Mouse (Mus musculus) midbrain, embryonic 16.5 days (tissue): Measurements from ENCODE around the gene Ninj2. TPM values are rescaled to one million over a fixed set of nuclear protein-coding genes. Genes with fewer than 3 reads are reported as not detected.

Source experiments
- ATAC-seq: fragments of 200-750 bp; cut with Nextera tagmentation; 2 replicates; pipeline ENCODE4 v1.8.0; 2017; ENCODE audit warnings: moderate TSS enrichment
- H3K27ac ChIP-seq: fragments of 300-500 bp; sonication (generic); 2 replicates; pipeline ENCODE4 v1.5.1; 2014; ENCODE audit warnings: mild to moderate bottlenecking, low read length, mixed read lengths
- H3K27me3 ChIP-seq: fragments of 300-500 bp; sonication (generic); 2 replicates; pipeline ENCODE4 v1.6.1; 2014; ENCODE audit warnings: low read depth, low read length, mixed read lengths; ENCODE audit not compliant: control insufficient read depth, insufficient read depth
- H3K36me3 ChIP-seq: fragments of 300-500 bp; sonication (generic); 2 replicates; pipeline ENCODE4 v1.6.1; 2014; ENCODE audit warnings: mild to moderate bottlenecking, low read length, moderate library complexity, mixed read lengths; ENCODE audit not compliant: control insufficient read depth, insufficient read depth
- H3K4me1 ChIP-seq: fragments of 300-500 bp; sonication (generic); 2 replicates; pipeline ENCODE4 v1.6.1; 2014; ENCODE audit warnings: mild to moderate bottlenecking, low read length, mixed read lengths; ENCODE audit not compliant: control insufficient read depth, insufficient read depth
- H3K4me2 ChIP-seq: fragments of 300-500 bp; sonication (generic); 2 replicates; pipeline ENCODE4 v1.6.1; 2014; ENCODE audit warnings: mild to moderate bottlenecking, low read length, mixed read lengths
- H3K4me3 ChIP-seq: fragments of 300-500 bp; sonication (generic); 2 replicates; pipeline ENCODE4 v1.5.1; 2014; ENCODE audit warnings: low read depth, mild to moderate bottlenecking, low read length, moderate library complexity, mixed read lengths
- H3K9ac ChIP-seq: fragments of 300-500 bp; sonication (generic); 2 replicates; pipeline ENCODE4 v1.6.1; 2014; ENCODE audit warnings: low read depth, low read length, mixed read lengths
- H3K9me3 ChIP-seq: fragments of 300-500 bp; sonication (generic); replicated peaks from 2 replicates; pipeline ENCODE4 v1.6.1; 2014; ENCODE audit warnings: mild to moderate bottlenecking, low read length, mixed read lengths; ENCODE audit not compliant: control insufficient read depth, poor library complexity, severe bottlenecking
- whole genome bisulfite sequencing: fragments of 180-500 bp; shearing (Covaris S2); extraction: QIAGEN DNeasy Blood & Tissue Kit; methylation state at CpG from one replicate; pipeline ENCODE4 v1.1.7; 2014; 5-methylcytosine and 5-hydroxymethylcytosine counted together
- polyA plus RNA-seq: library from polyadenylated mRNA; unstranded; fragments of >200 nt; fragmentation: Nextera tagmentation; extraction: Ambion mirVana; gene quantifications from 2 replicates; pipeline ENCODE4 v1.2.1, GENCODE M21; 2015

Gene Ninj2
- polyA plus RNA-seq, 1 experiment from 2014 or later = not detected

DNA sequence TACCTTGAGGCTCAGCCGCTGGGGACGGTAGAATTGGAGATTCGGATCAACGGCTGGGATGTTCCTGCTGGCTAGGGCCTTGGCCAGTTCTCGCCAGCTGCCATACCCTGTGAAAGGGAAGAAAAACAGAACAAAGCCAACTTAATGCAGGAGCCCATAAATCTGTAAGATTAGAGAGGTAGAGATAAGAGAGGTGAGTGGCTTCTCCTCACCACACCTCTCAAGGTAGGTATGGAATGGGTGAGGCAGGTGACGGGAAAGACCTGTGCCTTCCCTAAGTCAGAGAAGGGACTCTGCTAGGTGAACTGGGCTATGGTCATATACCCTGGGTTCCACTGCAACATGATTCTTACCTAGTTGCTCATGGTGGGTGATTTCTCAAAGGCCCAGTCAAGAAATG is 139.7 kb downstream of the Ninj2 start:
- Histone ChIP-seq H3K36me3 (no peaks in the 10 kb centered on the region), H3K9me3 (no peaks in the 10 kb centered on the region), H3K27ac (no peak overlapping the region), H3K9ac (no peak overlapping the region), H3K27me3 (no peaks in the 10 kb centered on the region), H3K4me1 (no peaks in the 10 kb centered on the region), H3K4me3 (no peak overlapping the region), H3K4me2 (no peak overlapping the region)
- WGBS = 93% methylated on average over 6 of the region's 6 CpGs
- ATAC-seq = no peak

- Histone ChIP-seq H3K4me1 (no peaks in the 10 kb centered on the region), H3K27me3 (no peaks in the 10 kb centered on the region), H3K4me3 (no peak overlapping the region), H3K36me3 (no peaks in the 10 kb centered on the region), H3K9ac (no peak overlapping the region), H3K27ac (no peak overlapping the region), H3K9me3 (no peaks in the 10 kb centered on the region), H3K4me2 (no peak overlapping the region)
- ATAC-seq = no peak
- 80% methylated on average over 7 of the region's 7 CpGs for WGBS
Observed at GRCm38 (mm10) chr6:120235874-120236273, 142.7 kb downstream of the Ninj2 start.

DNA sequence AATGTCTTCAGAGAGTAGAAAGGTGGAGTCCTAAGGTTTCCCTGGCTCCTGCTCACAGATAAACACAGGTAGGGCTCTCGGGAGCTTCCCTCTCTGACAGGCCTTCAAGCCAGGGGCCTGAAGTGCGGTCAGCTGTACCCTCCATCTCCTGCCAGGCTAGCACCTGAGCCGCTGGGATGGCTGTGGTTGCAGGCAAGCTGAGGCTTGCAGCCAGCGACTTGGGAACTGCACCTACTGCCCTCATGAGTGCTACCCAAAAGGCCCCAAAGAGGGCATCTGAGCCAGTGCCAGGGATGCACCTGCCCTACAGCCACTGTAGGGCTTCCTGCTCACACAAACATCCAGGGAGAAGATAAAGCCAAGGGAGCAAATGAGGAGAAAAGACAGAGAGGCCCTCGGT is 147.3 kb downstream of the Ninj2 start:
- no peak overlapping the region for H3K27ac ChIP-seq

DNA sequence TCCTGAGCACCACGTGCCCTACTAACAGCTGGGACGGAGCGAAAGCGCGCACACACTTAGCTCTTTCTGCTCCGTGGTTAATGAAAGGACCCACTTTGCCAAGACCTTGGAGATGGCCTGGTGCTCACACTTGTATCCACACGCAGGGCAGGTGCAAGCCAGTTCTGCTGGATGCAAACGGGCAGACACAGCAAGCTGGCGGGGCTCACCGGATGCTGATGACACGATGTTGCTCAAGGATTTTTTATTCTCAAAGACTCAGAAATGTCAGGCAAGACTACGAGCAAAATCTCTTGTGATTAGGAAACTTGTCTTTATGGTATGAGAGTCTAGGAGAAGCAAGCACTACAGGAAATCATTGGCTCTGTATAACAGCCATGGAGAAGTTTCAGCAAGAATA is 148.3 kb downstream of the Ninj2 start:
- 91% methylated on average over 12 of the region's 12 CpGs for WGBS
- no peak for ATAC-seq

More for the DNA sequence above, 147.3 kb downstream of the Ninj2 start:
- Histone ChIP-seq H3K9ac (no peak overlapping the region), H3K4me2 (no peak overlapping the region), H3K9me3 (no peaks in the 10 kb centered on the region), H3K36me3 (no peaks in the 10 kb centered on the region), H3K4me3 (no peak overlapping the region), H3K4me1 (no peaks in the 10 kb centered on the region), H3K27me3 (no peaks in the 10 kb centered on the region)
- WGBS = 79% methylated on average over 5 of the region's 5 CpGs
- ATAC-seq = no peak

DNA sequence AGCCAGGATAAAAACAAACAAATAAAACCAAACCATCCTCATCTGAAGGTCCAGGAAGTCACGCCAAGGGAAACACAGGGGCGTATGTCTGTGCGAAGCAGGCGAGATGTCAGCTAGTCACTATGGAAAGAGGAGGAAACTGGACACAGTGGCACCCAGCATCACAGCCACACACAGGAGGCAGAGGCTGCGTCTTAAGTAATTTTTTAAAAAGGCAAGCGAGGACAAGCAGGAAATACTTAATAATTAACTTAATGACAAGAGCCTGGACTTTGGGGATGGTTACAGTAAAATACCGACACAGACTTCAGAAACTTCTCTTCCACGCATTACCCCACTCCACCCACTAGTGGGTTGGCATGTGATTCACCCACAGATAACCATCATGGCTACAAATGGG is 149.4 kb downstream of the Ninj2 start:
- no peak overlapping the region for H3K4me3 ChIP-seq
- ATAC-seq = no peak
- 89% methylated on average over 8 of the region's 8 CpGs for WGBS
- no peak overlapping the region for H3K9ac ChIP-seq
- no peak overlapping the region for H3K27ac ChIP-seq
- H3K4me2 ChIP-seq = no peak overlapping the region
- H3K4me1 ChIP-seq = no peaks in the 10 kb centered on the region
- no peaks in the 10 kb centered on the region for H3K27me3 ChIP-seq
- H3K9me3 ChIP-seq = no peaks in the 10 kb centered on the region
- no peaks in the 10 kb centered on the region for H3K36me3 ChIP-seq

More for the DNA sequence above, 148.3 kb downstream of the Ninj2 start:
- Histone ChIP-seq H3K27ac (no peak overlapping the region), H3K4me3 (no peak overlapping the region), H3K9ac (no peak overlapping the region), H3K4me1 (no peaks in the 10 kb centered on the region), H3K9me3 (no peaks in the 10 kb centered on the region), H3K36me3 (no peaks in the 10 kb centered on the region), H3K27me3 (no peaks in the 10 kb centered on the region), H3K4me2 (no peak overlapping the region)

GRCm38 (mm10) chr6:120243250-120243649 is 150.1 kb downstream of the Ninj2 start:
- ATAC-seq = no peak
- H3K27me3 ChIP-seq = no peaks in the 10 kb centered on the region
- H3K4me1 ChIP-seq = no peaks in the 10 kb centered on the region
- H3K27ac ChIP-seq = no peak overlapping the region
- H3K4me2 ChIP-seq = no peak overlapping the region
- no peaks in the 10 kb centered on the region for H3K9me3 ChIP-seq
- H3K4me3 ChIP-seq = no peak overlapping the region
- WGBS = 75% methylated on average over 8 of the region's 8 CpGs
- no peaks in the 10 kb centered on the region for H3K36me3 ChIP-seq
- H3K9ac ChIP-seq = no peak overlapping the region

DNA sequence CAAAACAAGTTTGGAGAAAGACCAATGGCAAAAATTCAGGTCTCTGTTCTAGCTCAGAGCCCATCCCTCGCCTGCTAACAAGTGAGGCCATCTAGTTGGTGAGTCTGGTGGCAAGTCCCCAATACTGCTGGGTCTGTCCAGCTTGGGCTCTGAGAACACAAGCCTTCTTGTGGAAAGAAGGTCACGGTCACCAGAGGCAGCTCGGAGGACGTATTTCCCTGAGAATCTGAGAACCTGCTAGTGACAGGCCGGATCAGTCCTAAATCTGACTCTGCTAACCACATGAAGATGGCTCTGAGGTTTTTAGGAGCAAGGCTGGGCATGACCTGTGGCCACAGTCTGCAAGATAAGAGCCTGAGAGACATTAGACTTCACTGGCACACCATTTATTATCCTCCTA is 153.5 kb downstream of the Ninj2 start:
- H3K4me3 ChIP-seq = no peak overlapping the region
- H3K27ac ChIP-seq = no peak overlapping the region
- no peak overlapping the region for H3K9ac ChIP-seq
- no peaks in the 10 kb centered on the region for H3K4me1 ChIP-seq
- no peaks in the 10 kb centered on the region for H3K36me3 ChIP-seq
- ATAC-seq = no peak
- H3K27me3 ChIP-seq = no peaks in the 10 kb centered on the region
- H3K4me2 ChIP-seq = no peak overlapping the region
- H3K9me3 ChIP-seq = no peaks in the 10 kb centered on the region
- 87% methylated on average over 5 of the region's 5 CpGs for WGBS

- Histone ChIP-seq H3K27ac (no peak overlapping the region), H3K4me1 (no peaks in the 10 kb centered on the region), H3K9ac (no peak overlapping the region), H3K36me3 (no peaks in the 10 kb centered on the region), H3K27me3 (no peaks in the 10 kb centered on the region), H3K4me3 (no peak overlapping the region), H3K9me3 (no peaks in the 10 kb centered on the region), H3K4me2 (no peak overlapping the region)
- WGBS = 76% methylated on average over 5 of the region's 5 CpGs
- no peak for ATAC-seq
Observed at GRCm38 (mm10) chr6:120249831-120250230, 156.7 kb downstream of the Ninj2 start.
